Mouse (Mus musculus) embryonic fibroblast, embryonic 13.5 days (primary cell): ENCODE measurements at regions not wholly inside any gene's neighbourhood (a gene's known extent, or its start where the extent isn't known, plus 50 kb on each side); places are given as distances from the start of the nearest gene placed in this dataset.

Experiments used
- CTCF ChIP-seq: IDR thresholded peaks from 2 replicates; pipeline ENCODE4 v1.5.1; 2011; ENCODE audit warnings: mild to moderate bottlenecking, control low read depth, low read length, moderate library complexity, borderline replicate concordance; ENCODE audit not compliant: insufficient read depth
- POLR2A ChIP-seq: IDR thresholded peaks from 2 replicates; pipeline ENCODE4 v1.6.1; 2011; ENCODE audit warnings: low read depth, mild to moderate bottlenecking, control low read depth, low read length, moderate library complexity

GRCm38 (mm10) chr3:70145728-70146127 is 138.3 kb downstream of the Otol1 start:
- no peak for TF ChIP-seq POLR2A
- TF ChIP-seq CTCF: no peak
